Mouse (Mus musculus): Measurements from ENCODE around the gene Dact2. TPM values are rescaled to one million over a fixed set of nuclear protein-coding genes. Genes with fewer than 3 reads are reported as not detected.

Dact2 gene
- polyA plus RNA-seq, 1 experiment from 2014 or later = 0.86 TPM

GRCm38 (mm10) chr17:14187096-14187495 is 17.0 kb downstream of the Dact2 start:
- H3K36me3 ChIP-seq (ENCODE audit: control insufficient read depth, insufficient read depth, low read length) = no peaks in the 10 kb centered on the region
- H3K27ac ChIP-seq (ENCODE audit: low read depth, low read length) = no peak overlapping the region
- no peak overlapping the region for H3K9ac ChIP-seq (ENCODE audit: low read depth, low read length)
- no peaks in the 10 kb centered on the region for H3K9me3 ChIP-seq (ENCODE audit: control insufficient read depth, low read length)
- H3K27me3 ChIP-seq (ENCODE audit: control insufficient read depth, insufficient read depth, low read length) = no peaks in the 10 kb centered on the region
- H3K4me3 ChIP-seq (ENCODE audit: low read depth, low read length) = no peak overlapping the region
- no peaks in the 10 kb centered on the region for H3K4me1 ChIP-seq (replicated peaks; ENCODE audit: control insufficient read depth, insufficient read depth, low read length)
- ATAC-seq (ENCODE audit: low FRiP score) (no peak), DNase-seq (ENCODE audit: low spot score) (no peak)
- no peak overlapping the region for H3K4me2 ChIP-seq (replicated peaks; ENCODE audit: low read depth, low read length)

GRCm38 (mm10) chr17:14186176-14186575 is 17.9 kb downstream of the Dact2 start:
- H3K27ac ChIP-seq (ENCODE audit: low read depth, low read length) = no peak overlapping the region
- no peak overlapping the region for H3K4me3 ChIP-seq (ENCODE audit: low read depth, low read length)
- no peaks in the 10 kb centered on the region for H3K27me3 ChIP-seq (ENCODE audit: control insufficient read depth, insufficient read depth, low read length)
- H3K4me2 ChIP-seq (replicated peaks; ENCODE audit: low read depth, low read length) = no peak overlapping the region
- no peak for DNase-seq (ENCODE audit: low spot score)
- H3K4me1 ChIP-seq (replicated peaks; ENCODE audit: control insufficient read depth, insufficient read depth, low read length) = no peaks in the 10 kb centered on the region
- ATAC-seq (ENCODE audit: low FRiP score) = no peak
- no peak overlapping the region for H3K9ac ChIP-seq (ENCODE audit: low read depth, low read length)
- WGBS = 91% methylated on average over 3 of the region's 3 CpGs
- no peaks in the 10 kb centered on the region for H3K36me3 ChIP-seq (ENCODE audit: control insufficient read depth, insufficient read depth, low read length)
- no peaks in the 10 kb centered on the region for H3K9me3 ChIP-seq (ENCODE audit: control insufficient read depth, low read length)

- no peak overlapping the region for H3K27ac ChIP-seq (ENCODE audit: low read depth, low read length)
- H3K4me1 ChIP-seq (replicated peaks; ENCODE audit: control insufficient read depth, insufficient read depth, low read length) = no peaks in the 10 kb centered on the region
- no peaks in the 10 kb centered on the region for H3K9me3 ChIP-seq (ENCODE audit: control insufficient read depth, low read length)
- no peak overlapping the region for H3K4me2 ChIP-seq (replicated peaks; ENCODE audit: low read depth, low read length)
- 86% methylated on average over 4 of the region's 4 CpGs for WGBS
- ATAC-seq (ENCODE audit: low FRiP score) = no peak
- no peaks in the 10 kb centered on the region for H3K36me3 ChIP-seq (ENCODE audit: control insufficient read depth, insufficient read depth, low read length)
- no peak overlapping the region for H3K9ac ChIP-seq (ENCODE audit: low read depth, low read length)
- DNase-seq (ENCODE audit: low spot score) = no peak
- no peak overlapping the region for H3K4me3 ChIP-seq (ENCODE audit: low read depth, low read length)
- no peaks in the 10 kb centered on the region for H3K27me3 ChIP-seq (ENCODE audit: control insufficient read depth, insufficient read depth, low read length)
These were observed 19.8 kb downstream of the Dact2 start for GRCm38 (mm10) chr17:14184192-14184814.

DNA sequence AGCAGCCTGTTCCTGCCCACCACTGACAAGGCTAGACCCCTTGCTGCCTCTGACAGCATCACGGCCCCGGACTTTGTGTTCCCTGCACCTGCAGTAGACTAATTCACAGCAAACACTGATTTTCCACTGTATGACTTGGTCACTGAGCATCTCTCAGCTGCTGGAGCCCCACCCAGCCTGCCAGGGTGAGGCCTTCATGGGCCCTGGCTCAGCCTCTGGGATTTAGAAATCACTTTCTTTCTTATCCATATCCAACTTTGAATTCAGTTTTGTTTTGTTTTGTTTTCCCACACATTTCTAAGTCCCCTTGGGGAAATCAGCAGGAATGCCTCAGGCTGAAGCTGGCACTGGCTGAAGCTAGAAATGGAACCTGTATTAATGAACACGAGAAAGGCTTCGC is 20.4 kb downstream of the Dact2 start:
- no peaks in the 10 kb centered on the region for H3K9me3 ChIP-seq (ENCODE audit: control insufficient read depth, low read length)
- H3K4me3 ChIP-seq (ENCODE audit: low read depth, low read length) = no peak overlapping the region
- H3K27me3 ChIP-seq (ENCODE audit: control insufficient read depth, insufficient read depth, low read length) = no peaks in the 10 kb centered on the region
- DNase-seq (ENCODE audit: low spot score) (no peak), ATAC-seq (ENCODE audit: low FRiP score) (no peak)
- H3K4me2 ChIP-seq (replicated peaks; ENCODE audit: low read depth, low read length) = no peak overlapping the region
- 81% methylated on average over 4 of the region's 4 CpGs for WGBS
- no peak overlapping the region for H3K27ac ChIP-seq (ENCODE audit: low read depth, low read length)
- no peaks in the 10 kb centered on the region for H3K36me3 ChIP-seq (ENCODE audit: control insufficient read depth, insufficient read depth, low read length)
- no peaks in the 10 kb centered on the region for H3K4me1 ChIP-seq (replicated peaks; ENCODE audit: control insufficient read depth, insufficient read depth, low read length)
- no peak overlapping the region for H3K9ac ChIP-seq (ENCODE audit: low read depth, low read length)

GRCm38 (mm10) chr17:14182860-14183259 is 21.2 kb downstream of the Dact2 start:
- Histone ChIP-seq H3K9me3 (ENCODE audit: control insufficient read depth, low read length) (no peaks in the 10 kb centered on the region), H3K4me2 (replicated peaks; ENCODE audit: low read depth, low read length) (no peak overlapping the region), H3K4me3 (ENCODE audit: low read depth, low read length) (no peak overlapping the region), H3K9ac (ENCODE audit: low read depth, low read length) (no peak overlapping the region), H3K4me1 (replicated peaks; ENCODE audit: control insufficient read depth, insufficient read depth, low read length) (no peaks in the 10 kb centered on the region), H3K27ac (ENCODE audit: low read depth, low read length) (no peak overlapping the region), H3K27me3 (ENCODE audit: control insufficient read depth, insufficient read depth, low read length) (no peaks in the 10 kb centered on the region), H3K36me3 (ENCODE audit: control insufficient read depth, insufficient read depth, low read length) (no peaks in the 10 kb centered on the region)
- ATAC-seq (ENCODE audit: low FRiP score) (no peak), DNase-seq (ENCODE audit: low spot score) (no peak)
- WGBS = 72% methylated on average over 3 of the region's 3 CpGs

DNA sequence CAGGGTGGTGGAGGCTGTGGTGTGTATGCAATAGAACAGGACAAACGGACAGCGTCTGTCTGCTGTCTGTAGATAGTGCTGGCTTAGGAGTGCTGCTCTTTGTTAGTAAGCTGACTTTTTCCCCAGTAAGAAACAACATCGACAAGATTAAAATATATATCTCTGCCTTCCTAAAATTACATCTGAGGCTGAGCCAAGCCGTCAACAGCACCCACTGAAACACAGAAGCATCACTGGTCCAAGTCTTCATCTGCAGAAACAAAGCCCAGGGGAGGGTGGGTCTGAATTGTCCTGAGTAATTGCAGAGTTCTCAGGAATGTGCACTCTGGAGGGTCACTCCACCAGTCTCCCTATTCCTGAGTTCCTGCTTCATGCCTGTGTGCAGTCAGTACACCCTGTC is 25.2 kb downstream of the Dact2 start:
- no peak for ATAC-seq (ENCODE audit: low FRiP score)
- H3K27me3 ChIP-seq (ENCODE audit: control insufficient read depth, insufficient read depth, low read length) = no peaks in the 10 kb centered on the region
- no peak overlapping the region for H3K4me3 ChIP-seq (ENCODE audit: low read depth, low read length)
- H3K9ac ChIP-seq (ENCODE audit: low read depth, low read length) = no peak overlapping the region
- no peak overlapping the region for H3K27ac ChIP-seq (ENCODE audit: low read depth, low read length)
- H3K4me2 ChIP-seq (replicated peaks; ENCODE audit: low read depth, low read length) = no peak overlapping the region
- WGBS = 59% methylated on average over 4 of the region's 4 CpGs
- H3K36me3 ChIP-seq (ENCODE audit: control insufficient read depth, insufficient read depth, low read length) = no peaks in the 10 kb centered on the region
- H3K9me3 ChIP-seq (ENCODE audit: control insufficient read depth, low read length) = no peaks in the 10 kb centered on the region
- DNase-seq (ENCODE audit: low spot score) = no peak
- no peaks in the 10 kb centered on the region for H3K4me1 ChIP-seq (replicated peaks; ENCODE audit: control insufficient read depth, insufficient read depth, low read length)

DNA sequence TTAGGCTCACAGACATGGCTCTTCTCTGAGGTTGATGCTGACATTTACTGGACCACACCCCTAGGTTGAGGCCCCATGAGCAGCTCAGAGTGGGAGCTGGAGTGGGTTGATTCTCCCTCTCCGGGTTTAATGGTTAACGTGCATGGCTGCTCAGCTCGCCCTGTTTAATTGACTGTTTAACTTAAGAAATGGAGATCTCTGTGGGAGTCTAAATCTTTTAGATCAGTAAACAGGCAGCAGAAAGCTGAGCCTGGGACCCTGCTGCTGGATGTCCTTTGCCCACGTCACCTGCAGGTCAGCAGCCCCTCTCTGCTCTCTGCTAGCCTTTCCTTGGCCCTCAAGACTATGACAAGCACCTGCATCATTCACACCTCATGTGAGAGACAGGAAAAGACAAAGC is 25.6 kb downstream of the Dact2 start:
- no peaks in the 10 kb centered on the region for H3K4me1 ChIP-seq (replicated peaks; ENCODE audit: control insufficient read depth, insufficient read depth, low read length)
- 26% methylated on average over 4 of the region's 4 CpGs for WGBS
- no peak overlapping the region for H3K9ac ChIP-seq (ENCODE audit: low read depth, low read length)
- H3K36me3 ChIP-seq (ENCODE audit: control insufficient read depth, insufficient read depth, low read length) = no peaks in the 10 kb centered on the region
- H3K9me3 ChIP-seq (ENCODE audit: control insufficient read depth, low read length) = no peaks in the 10 kb centered on the region
- no peak overlapping the region for H3K4me2 ChIP-seq (replicated peaks; ENCODE audit: low read depth, low read length)
- DNase-seq (ENCODE audit: low spot score) (no peak), ATAC-seq (ENCODE audit: low FRiP score) (no peak)
- no peak overlapping the region for H3K27ac ChIP-seq (ENCODE audit: low read depth, low read length)
- no peaks in the 10 kb centered on the region for H3K27me3 ChIP-seq (ENCODE audit: control insufficient read depth, insufficient read depth, low read length)
- H3K4me3 ChIP-seq (ENCODE audit: low read depth, low read length) = no peak overlapping the region

- WGBS = 50% methylated on average over 5 of the region's 5 CpGs
- H3K27ac ChIP-seq (ENCODE audit: low read depth, low read length) = no peak overlapping the region
- no peaks in the 10 kb centered on the region for H3K27me3 ChIP-seq (ENCODE audit: control insufficient read depth, insufficient read depth, low read length)
- H3K9me3 ChIP-seq (ENCODE audit: control insufficient read depth, low read length) = no peaks in the 10 kb centered on the region
- ATAC-seq (ENCODE audit: low FRiP score) = no peak
- no peak overlapping the region for H3K4me3 ChIP-seq (ENCODE audit: low read depth, low read length)
- DNase-seq (ENCODE audit: low spot score) = no peak
- no peaks in the 10 kb centered on the region for H3K36me3 ChIP-seq (ENCODE audit: control insufficient read depth, insufficient read depth, low read length)
- H3K9ac ChIP-seq (ENCODE audit: low read depth, low read length) = no peak overlapping the region
- H3K4me2 ChIP-seq (replicated peaks; ENCODE audit: low read depth, low read length) = no peak overlapping the region
- no peaks in the 10 kb centered on the region for H3K4me1 ChIP-seq (replicated peaks; ENCODE audit: control insufficient read depth, insufficient read depth, low read length)
These were observed 26.1 kb downstream of the Dact2 start for GRCm38 (mm10) chr17:14178049-14178448.

DNA sequence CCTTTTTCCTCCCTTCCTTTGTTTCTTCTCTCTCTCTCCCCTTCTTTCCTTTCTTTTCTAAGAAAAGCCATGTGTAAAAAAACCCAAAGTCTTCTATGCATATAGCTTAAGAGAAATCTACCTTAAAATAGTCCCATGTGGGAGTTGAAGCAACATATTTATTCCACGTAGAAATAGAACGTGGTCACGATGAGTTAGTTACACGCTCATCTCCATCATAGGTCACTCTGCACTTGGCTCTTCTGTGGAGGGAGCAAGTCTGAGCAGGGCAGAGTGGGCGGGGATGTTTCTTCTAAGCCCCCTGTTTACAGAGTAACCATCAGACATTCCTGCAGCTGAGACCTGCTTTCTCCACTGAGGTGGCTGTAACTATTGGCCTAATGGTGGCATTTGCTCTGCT is 27.1 kb downstream of the Dact2 start:
- WGBS = 77% methylated on average over 5 of the region's 5 CpGs
- Histone ChIP-seq H3K9me3 (ENCODE audit: control insufficient read depth, low read length) (no peaks in the 10 kb centered on the region), H3K36me3 (ENCODE audit: control insufficient read depth, insufficient read depth, low read length) (no peaks in the 10 kb centered on the region), H3K27me3 (ENCODE audit: control insufficient read depth, insufficient read depth, low read length) (no peaks in the 10 kb centered on the region), H3K27ac (ENCODE audit: low read depth, low read length) (no peak overlapping the region), H3K4me3 (ENCODE audit: low read depth, low read length) (no peak overlapping the region), H3K4me1 (replicated peaks; ENCODE audit: control insufficient read depth, insufficient read depth, low read length) (no peaks in the 10 kb centered on the region), H3K9ac (ENCODE audit: low read depth, low read length) (no peak overlapping the region), H3K4me2 (replicated peaks; ENCODE audit: low read depth, low read length) (no peak overlapping the region)
- no peak for ATAC-seq (ENCODE audit: low FRiP score)
- no peak for DNase-seq (ENCODE audit: low spot score)
